Mouse (Mus musculus): ENCODE measurements at regions not wholly inside any gene's neighbourhood (a gene's known extent, or its start where the extent isn't known, plus 50 kb on each side); places are given as distances from the start of the nearest gene placed in this dataset.

- TF ChIP-seq EP300 (optimal IDR thresholded peaks at IDR 0.05) (no peak), CTCF (IDR thresholded peaks at IDR 0.05; ENCODE audit: low read depth) (no peak)
- H3K27ac ChIP-seq (replicated peaks), result no peak overlapping the region
- H3K9me3 ChIP-seq (ENCODE audit: control insufficient read depth, low read length), result no peaks in the 10 kb centered on the region
- H3K4me1 ChIP-seq (replicated peaks; ENCODE audit: control insufficient read depth, insufficient read depth), result no peaks in the 10 kb centered on the region
- 54% methylated on average over 9 of the region's 9 CpGs for WGBS
- DNase-seq (ENCODE audit: low spot score) (no peak), ATAC-seq (ENCODE audit: low FRiP score, low TSS enrichment) (no peak)
- H3K4me3 ChIP-seq (ENCODE audit: low read depth, low read length), result no peak overlapping the region
- no peaks in the 10 kb centered on the region for H3K27me3 ChIP-seq (ENCODE audit: control insufficient read depth, insufficient read depth, low read length)
- H3K36me3 ChIP-seq (ENCODE audit: control insufficient read depth, insufficient read depth, low read length), result no peaks in the 10 kb centered on the region
- H3K4me2 ChIP-seq (replicated peaks; ENCODE audit: low read depth), result no peak overlapping the region
- no peak overlapping the region for H3K9ac ChIP-seq (ENCODE audit: low read length)
Observed at GRCm38 (mm10) chr2:75463091-75463490, 196.0 kb upstream of the Hnrnpa3 start.

- Histone ChIP-seq H3K4me2 (replicated peaks; ENCODE audit: low read depth) (no peak overlapping the region), H3K36me3 (ENCODE audit: control insufficient read depth, insufficient read depth, low read length) (no peaks in the 10 kb centered on the region), H3K4me1 (replicated peaks; ENCODE audit: control insufficient read depth, insufficient read depth) (no peaks in the 10 kb centered on the region), H3K9ac (ENCODE audit: low read length) (no peak overlapping the region), H3K27ac (replicated peaks) (no peak overlapping the region), H3K27me3 (ENCODE audit: control insufficient read depth, insufficient read depth, low read length) (no peaks in the 10 kb centered on the region), H3K9me3 (ENCODE audit: control insufficient read depth, low read length) (no peaks in the 10 kb centered on the region), H3K4me3 (ENCODE audit: low read depth, low read length) (no peak overlapping the region)
- DNase-seq (ENCODE audit: low spot score), result no peak
- WGBS, result 49% methylated on average over 2 of the region's 2 CpGs
- TF ChIP-seq CTCF (IDR thresholded peaks at IDR 0.05; ENCODE audit: low read depth) (no peak), EP300 (optimal IDR thresholded peaks at IDR 0.05) (no peak)
- ATAC-seq (ENCODE audit: low FRiP score, low TSS enrichment), result no peak
Observed at GRCm38 (mm10) chr2:75464429-75464828, 194.6 kb upstream of the Hnrnpa3 start.

GRCm38 (mm10) chr2:75468851-75469250 is 190.2 kb upstream of the Hnrnpa3 start:
- no peak for DNase-seq (ENCODE audit: low spot score)
- Histone ChIP-seq H3K9me3 (ENCODE audit: control insufficient read depth, low read length) (no peaks in the 10 kb centered on the region), H3K36me3 (ENCODE audit: control insufficient read depth, insufficient read depth, low read length) (no peaks in the 10 kb centered on the region), H3K4me1 (replicated peaks; ENCODE audit: control insufficient read depth, insufficient read depth) (no peaks in the 10 kb centered on the region), H3K27ac (replicated peaks) (no peak overlapping the region), H3K27me3 (ENCODE audit: control insufficient read depth, insufficient read depth, low read length) (no peaks in the 10 kb centered on the region), H3K9ac (ENCODE audit: low read length) (no peak overlapping the region), H3K4me2 (replicated peaks; ENCODE audit: low read depth) (no peak overlapping the region), H3K4me3 (ENCODE audit: low read depth, low read length) (no peak overlapping the region)
- TF ChIP-seq EP300 (optimal IDR thresholded peaks at IDR 0.05) (no peak), CTCF (IDR thresholded peaks at IDR 0.05; ENCODE audit: low read depth) (no peak)
- 75% methylated on average over 8 of the region's 8 CpGs for WGBS
- no peak for ATAC-seq (ENCODE audit: low FRiP score, low TSS enrichment)

- H3K9me3 ChIP-seq (ENCODE audit: control insufficient read depth, low read length), result no peaks in the 10 kb centered on the region
- H3K4me1 ChIP-seq (replicated peaks; ENCODE audit: control insufficient read depth, insufficient read depth), result no peaks in the 10 kb centered on the region
- H3K27me3 ChIP-seq (ENCODE audit: control insufficient read depth, insufficient read depth, low read length), result no peaks in the 10 kb centered on the region
- TF ChIP-seq EP300 (optimal IDR thresholded peaks at IDR 0.05), result no peak
- no peak for TF ChIP-seq CTCF (IDR thresholded peaks at IDR 0.05; ENCODE audit: low read depth)
- no peaks in the 10 kb centered on the region for H3K36me3 ChIP-seq (ENCODE audit: control insufficient read depth, insufficient read depth, low read length)
- no peak overlapping the region for H3K4me2 ChIP-seq (replicated peaks; ENCODE audit: low read depth)
- DNase-seq (ENCODE audit: low spot score) (no peak), ATAC-seq (ENCODE audit: low FRiP score, low TSS enrichment) (no peak)
- H3K4me3 ChIP-seq (ENCODE audit: low read depth, low read length), result no peak overlapping the region
- WGBS, result 49% methylated on average over 15 of the region's 15 CpGs
- no peak overlapping the region for H3K27ac ChIP-seq (replicated peaks)
- no peak overlapping the region for H3K9ac ChIP-seq (ENCODE audit: low read length)
Observed at GRCm38 (mm10) chr2:75469958-75470687, 188.9 kb upstream of the Hnrnpa3 start.

GRCm38 (mm10) chr2:75470688-75471054 is 188.4 kb upstream of the Hnrnpa3 start:
- WGBS, result 51% methylated on average over 9 of the region's 9 CpGs
- H3K36me3 ChIP-seq (ENCODE audit: control insufficient read depth, insufficient read depth, low read length), result no peaks in the 10 kb centered on the region
- no peak overlapping the region for H3K27ac ChIP-seq (replicated peaks)
- H3K27me3 ChIP-seq (ENCODE audit: control insufficient read depth, insufficient read depth, low read length), result no peaks in the 10 kb centered on the region
- H3K9me3 ChIP-seq (ENCODE audit: control insufficient read depth, low read length), result no peaks in the 10 kb centered on the region
- ATAC-seq (ENCODE audit: low FRiP score, low TSS enrichment) (no peak), DNase-seq (ENCODE audit: low spot score) (no peak)
- H3K4me3 ChIP-seq (ENCODE audit: low read depth, low read length), result no peak overlapping the region
- TF ChIP-seq EP300 (optimal IDR thresholded peaks at IDR 0.05) (no peak), CTCF (IDR thresholded peaks at IDR 0.05; ENCODE audit: low read depth) (no peak)
- no peaks in the 10 kb centered on the region for H3K4me1 ChIP-seq (replicated peaks; ENCODE audit: control insufficient read depth, insufficient read depth)
- H3K9ac ChIP-seq (ENCODE audit: low read length), result no peak overlapping the region
- H3K4me2 ChIP-seq (replicated peaks; ENCODE audit: low read depth), result no peak overlapping the region

GRCm38 (mm10) chr2:75472489-75472888 is 186.6 kb upstream of the Hnrnpa3 start:
- no peak for ATAC-seq (ENCODE audit: low FRiP score, low TSS enrichment)
- Histone ChIP-seq H3K4me3 (ENCODE audit: low read depth, low read length) (no peak overlapping the region), H3K9ac (ENCODE audit: low read length) (no peak overlapping the region), H3K4me2 (replicated peaks; ENCODE audit: low read depth) (no peak overlapping the region), H3K4me1 (replicated peaks; ENCODE audit: control insufficient read depth, insufficient read depth) (no peaks in the 10 kb centered on the region), H3K27me3 (ENCODE audit: control insufficient read depth, insufficient read depth, low read length) (no peaks in the 10 kb centered on the region), H3K9me3 (ENCODE audit: control insufficient read depth, low read length) (no peaks in the 10 kb centered on the region), H3K27ac (replicated peaks) (no peak overlapping the region), H3K36me3 (ENCODE audit: control insufficient read depth, insufficient read depth, low read length) (no peaks in the 10 kb centered on the region)
- WGBS, result 72% methylated on average over 9 of the region's 9 CpGs
- TF ChIP-seq EP300 (optimal IDR thresholded peaks at IDR 0.05) (no peak), CTCF (IDR thresholded peaks at IDR 0.05; ENCODE audit: low read depth) (no peak)
- no peak for DNase-seq (ENCODE audit: low spot score)

All from stomach, postnatal 0 days (tissue).